Mouse (Mus musculus) liver (tissue): ENCODE data around the gene Prrt1.

Experiments used
- DNase-seq: peaks from one replicate; pipeline ENCODE4 v3.0.0-alpha.2; 2020; ENCODE audit warnings: mixed read lengths

Prrt1 gene

GRCm38 (mm10) chr17:34652546-34652945 is 23.2 kb downstream of the Prrt1 start:
- DNase-seq, result no peak

- DNase-seq, result no peak
Measured at GRCm38 (mm10) chr17:34652985-34653384, 23.7 kb downstream of the Prrt1 start.

- DNase-seq, result peak; percentile 57
Measured at GRCm38 (mm10) chr17:34653746-34654285, 24.5 kb downstream of the Prrt1 start.

DNA sequence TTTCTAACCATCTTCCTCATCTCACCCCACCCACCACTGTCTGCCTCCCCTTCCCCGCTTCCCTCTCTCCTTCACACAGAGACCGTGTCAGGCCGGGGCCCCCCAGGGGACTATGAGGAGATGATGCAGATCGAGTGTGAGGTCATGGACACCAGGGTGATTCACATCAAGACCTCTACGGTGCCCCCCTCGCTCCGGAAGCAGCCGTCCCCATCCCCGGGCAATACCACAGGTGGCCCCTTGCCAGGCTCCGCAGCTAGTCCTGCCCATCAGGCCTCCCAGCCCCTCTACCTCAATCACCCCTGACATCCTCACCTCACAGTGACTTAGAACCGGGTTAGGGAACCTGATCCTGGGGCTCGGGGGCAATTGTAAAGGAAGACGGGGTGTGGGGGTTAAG is 25.1 kb downstream of the Prrt1 start:
- DNase-seq, result no peak

- no peak for DNase-seq
Measured at GRCm38 (mm10) chr17:34655160-34655559, 25.8 kb downstream of the Prrt1 start.

DNA sequence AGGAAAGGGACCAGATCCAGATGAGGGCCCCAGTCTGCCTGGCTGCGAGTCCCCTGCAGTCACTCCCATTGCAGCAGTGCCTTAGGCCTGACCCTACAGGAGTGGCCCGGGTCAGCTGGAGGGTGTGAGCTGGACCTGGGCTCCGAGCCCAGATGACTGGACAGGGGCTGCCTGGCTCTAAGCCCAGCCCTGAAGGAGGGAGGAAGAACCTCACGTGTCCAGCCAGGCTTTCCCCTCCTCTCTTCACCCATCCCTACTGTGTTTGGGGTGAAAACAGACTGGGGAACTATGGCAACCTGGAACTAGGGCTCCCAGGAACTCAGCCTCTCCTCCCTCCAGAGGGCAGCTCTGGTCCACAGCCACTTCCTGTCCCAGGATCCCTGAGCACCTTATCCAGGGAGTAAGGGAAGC is 26.3 kb downstream of the Prrt1 start:
- peak; percentile 38 for DNase-seq

DNA sequence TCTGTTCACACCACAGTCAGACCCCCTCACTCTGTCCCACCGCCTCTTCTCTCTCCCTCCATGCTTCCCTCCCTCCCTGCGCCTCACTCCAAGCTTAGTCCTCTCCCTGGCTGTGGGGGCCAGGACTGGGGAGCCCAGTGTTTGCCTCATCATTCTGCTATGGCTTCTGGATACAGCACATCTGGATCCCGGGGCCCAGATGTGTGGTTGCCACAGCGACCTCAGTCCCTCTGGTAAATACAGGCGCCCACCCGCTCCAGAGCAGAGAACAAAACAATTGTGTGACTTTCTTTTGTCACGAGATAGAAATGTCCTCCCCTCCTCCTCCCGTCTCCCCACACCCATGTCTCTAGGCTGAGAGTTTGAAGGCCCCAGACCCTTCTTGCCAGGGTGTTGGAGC is 27.3 kb downstream of the Prrt1 start:
- DNase-seq, result no peak

GRCm38 (mm10) chr17:34657271-34657670 is 27.9 kb downstream of the Prrt1 start:
- DNase-seq, result no peak

DNA sequence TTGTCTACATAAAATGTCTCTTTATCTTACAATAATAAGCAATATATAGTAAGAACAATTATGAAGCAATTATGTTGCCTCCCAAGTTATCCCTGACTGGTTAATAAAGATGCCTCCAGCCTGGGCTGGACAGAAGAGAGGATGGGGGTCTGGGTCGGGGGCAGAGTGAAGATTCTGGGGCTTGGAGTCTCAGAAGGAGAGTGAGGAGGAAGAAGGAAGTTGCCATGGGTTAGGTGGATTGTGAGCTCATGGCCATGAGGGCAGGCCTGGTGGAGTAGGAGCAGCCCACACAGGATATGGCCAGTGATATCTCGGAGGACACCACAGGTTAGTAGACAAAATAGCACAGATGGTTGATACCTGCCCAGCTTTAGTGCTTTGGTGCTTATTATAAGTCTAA is 28.8 kb downstream of the Prrt1 start:
- DNase-seq, result no peak

GRCm38 (mm10) chr17:34658591-34658990 is 29.3 kb downstream of the Prrt1 start:
- no peak for DNase-seq

- no peak for DNase-seq
Measured at GRCm38 (mm10) chr17:34659181-34659896, 30.0 kb downstream of the Prrt1 start.

- DNase-seq, result no peak
Measured at GRCm38 (mm10) chr17:34659897-34660214, 30.5 kb downstream of the Prrt1 start.

DNA sequence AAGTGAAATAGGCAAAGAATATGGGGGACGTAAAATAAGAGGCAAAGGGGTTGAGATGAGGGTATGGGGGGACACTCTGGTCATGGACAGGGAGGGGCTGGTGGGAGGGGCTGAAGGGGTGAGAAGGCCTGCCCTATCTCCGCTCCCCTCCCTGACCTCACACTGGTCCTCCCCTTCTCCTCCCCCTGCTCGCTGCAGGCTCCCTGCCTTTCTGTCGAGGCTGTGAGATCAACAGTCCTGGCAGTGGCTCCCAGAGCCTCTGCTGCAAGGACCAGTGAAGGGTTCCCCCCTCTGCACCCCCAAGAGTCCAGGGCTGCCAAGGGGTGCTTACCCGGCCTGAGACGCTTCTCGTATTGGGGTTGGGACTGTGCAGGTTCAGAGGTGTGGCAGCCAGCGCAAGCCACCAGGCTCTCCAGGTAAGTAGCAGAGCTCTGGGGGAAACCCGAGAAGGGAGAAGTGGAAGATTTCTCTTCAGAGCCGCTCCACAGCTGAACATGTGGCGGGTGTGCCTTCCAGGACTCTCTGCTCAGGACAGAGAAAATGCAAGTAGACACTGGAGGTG is 31.0 kb downstream of the Prrt1 start:
- DNase-seq, result no peak

GRCm38 (mm10) chr17:34661121-34661591 is 31.8 kb downstream of the Prrt1 start:
- DNase-seq, result peak; percentile 25

GRCm38 (mm10) chr17:34662468-34662867 is 33.1 kb downstream of the Prrt1 start:
- DNase-seq, result no peak

DNA sequence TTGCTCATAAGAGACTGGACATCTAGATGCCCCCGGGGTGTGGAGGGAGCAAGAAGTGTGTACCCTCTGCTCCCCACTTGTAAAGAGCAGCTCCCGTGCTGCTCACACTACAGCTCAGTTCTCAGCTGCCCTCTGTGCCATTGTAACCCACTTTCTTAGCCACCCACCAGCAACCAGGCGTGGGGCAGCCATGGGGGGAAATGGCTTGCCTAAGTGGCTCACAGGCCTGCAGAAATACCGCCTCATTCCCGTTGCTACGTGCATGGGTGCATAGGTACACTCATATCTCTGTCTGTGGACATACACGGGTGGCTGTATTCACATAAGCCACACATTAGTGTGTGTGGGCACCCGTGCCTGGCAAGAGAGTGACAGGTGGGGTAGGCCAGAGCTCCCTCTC is 33.6 kb downstream of the Prrt1 start:
- no peak for DNase-seq

GRCm38 (mm10) chr17:34663558-34663957 is 34.2 kb downstream of the Prrt1 start:
- DNase-seq, result no peak

DNA sequence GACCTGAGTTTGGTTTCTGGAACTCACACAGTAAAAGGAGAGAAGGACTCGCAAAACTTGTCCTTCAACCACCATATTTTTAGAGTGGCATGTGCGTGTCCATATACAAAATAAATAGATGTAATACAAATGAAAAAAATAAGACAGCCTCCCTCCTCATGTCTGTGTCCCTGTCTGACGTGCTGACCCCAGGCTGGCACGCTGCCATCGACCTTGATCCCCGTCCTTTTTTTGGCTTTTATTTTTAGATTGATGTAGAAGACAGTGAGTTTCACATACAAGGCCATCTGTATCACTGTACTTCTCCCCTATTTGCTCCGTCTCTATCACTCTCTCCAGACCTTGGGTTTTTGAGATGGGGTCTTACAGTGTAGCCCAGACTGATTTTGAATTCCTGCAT is 35.1 kb downstream of the Prrt1 start:
- no peak for DNase-seq

DNA sequence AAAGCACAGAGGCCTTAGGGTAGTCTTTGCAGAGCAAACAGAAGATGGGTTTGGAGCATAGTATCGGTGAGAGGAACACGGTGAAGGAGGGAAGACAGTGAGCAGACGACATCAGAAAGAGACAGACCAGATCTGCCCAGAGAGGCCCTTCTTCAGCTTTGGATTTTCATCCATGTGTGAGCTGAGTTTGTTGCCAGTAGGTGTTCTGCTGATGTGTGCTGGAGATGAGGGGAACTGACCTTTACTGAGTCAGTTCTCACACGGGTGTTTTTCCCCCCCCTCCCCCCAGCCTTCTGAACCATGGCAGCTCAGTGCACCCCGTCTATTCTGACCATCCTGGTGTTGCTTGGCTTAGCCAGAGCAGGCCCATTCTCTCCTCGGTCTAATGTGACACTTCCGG is 40.9 kb downstream of the Prrt1 start, which contains the start of gene Tnxb:
TSS of gene Tnxb (plus strand) at position 301 of the 400 bp plus-strand sequence.
- DNase-seq, result no peak

DNA sequence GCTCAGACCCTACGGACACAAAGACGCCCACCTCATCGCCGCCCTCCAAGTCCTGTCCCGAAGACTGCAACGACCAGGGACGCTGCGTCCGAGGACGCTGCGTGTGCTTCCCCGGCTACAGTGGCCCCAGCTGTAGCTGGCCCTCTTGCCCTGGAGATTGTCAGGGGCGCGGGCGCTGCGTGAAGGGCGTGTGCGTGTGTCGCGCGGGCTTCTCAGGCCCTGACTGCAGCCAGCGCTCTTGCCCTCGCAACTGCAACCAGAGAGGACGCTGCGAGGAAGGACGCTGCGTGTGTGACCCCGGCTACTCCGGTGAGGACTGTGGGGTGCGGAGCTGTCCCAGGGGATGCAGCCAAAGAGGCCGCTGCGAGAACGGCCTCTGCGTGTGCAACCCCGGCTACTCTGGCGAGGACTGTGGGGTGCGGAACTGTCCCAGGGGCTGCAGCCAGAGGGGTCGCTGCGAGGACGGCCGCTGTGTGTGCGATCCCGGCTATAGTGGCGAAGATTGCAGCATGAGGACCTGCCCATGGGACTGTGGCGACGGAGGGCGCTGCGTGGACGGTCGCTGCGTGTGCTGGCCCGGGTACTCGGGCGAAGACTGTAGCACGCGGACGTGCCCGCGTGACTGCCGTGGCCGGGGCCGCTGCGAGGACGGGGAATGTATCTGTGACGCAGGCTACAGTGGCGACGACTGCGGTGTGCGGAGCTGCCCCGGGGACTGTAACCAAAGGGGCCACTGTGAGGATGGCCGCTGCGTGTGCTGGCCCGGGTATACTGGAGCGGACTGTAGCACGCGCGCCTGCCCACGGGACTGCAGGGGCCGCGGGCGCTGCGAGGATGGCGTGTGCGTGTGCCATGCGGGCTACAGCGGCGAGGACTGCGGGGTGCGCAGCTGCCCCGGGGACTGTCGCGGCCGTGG is 42.1 kb downstream of the Prrt1 start:
- no peak for DNase-seq

DNA sequence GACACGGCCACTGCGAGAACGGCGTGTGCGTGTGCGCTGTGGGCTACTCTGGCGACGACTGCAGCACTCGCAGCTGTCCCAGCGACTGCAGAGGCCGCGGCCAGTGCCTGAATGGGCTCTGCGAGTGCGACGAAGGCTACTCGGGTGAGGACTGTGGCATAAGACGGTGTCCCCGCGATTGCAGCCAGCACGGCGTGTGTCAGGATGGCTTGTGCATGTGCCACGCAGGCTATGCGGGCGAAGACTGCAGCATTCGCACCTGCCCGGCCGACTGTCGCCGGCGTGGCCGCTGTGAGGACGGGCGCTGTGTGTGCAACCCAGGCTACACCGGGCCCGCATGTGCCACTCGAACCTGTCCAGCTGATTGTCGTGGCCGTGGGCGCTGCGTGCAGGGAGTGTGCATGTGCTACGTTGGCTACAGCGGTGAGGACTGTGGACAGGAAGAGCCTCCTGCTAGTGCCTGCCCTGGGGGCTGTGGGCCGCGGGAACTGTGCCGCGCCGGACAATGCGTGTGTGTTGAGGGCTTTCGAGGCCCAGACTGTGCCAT is 43.0 kb downstream of the Prrt1 start:
- no peak for DNase-seq

GRCm38 (mm10) chr17:34673139-34673538 is 43.8 kb downstream of the Prrt1 start:
- no peak for DNase-seq
